In the genomic region with DNA sequence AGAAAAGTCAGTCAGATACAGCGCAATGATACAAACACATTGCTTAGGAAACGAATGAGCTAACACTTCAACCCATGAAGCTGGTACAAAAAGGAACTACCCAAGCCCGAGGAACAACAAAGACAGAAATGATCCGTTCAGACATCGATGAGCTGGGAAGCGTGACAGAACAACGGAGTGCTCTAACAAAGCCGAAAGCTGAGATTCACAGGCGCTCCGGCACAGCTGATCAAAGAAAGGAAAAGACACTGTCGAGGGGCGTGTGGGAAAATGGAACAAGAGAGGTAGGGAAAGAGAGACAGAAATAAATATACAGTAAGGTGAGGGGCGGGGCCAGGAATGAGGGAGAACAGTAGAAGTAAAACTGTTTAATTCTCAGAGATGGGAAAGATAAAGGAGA, we compare ENCODE assay signal across 15 mouse cellular contexts. TPM values are rescaled to one million over a fixed set of nuclear protein-coding genes. Genes with fewer than 3 reads are reported as not detected.
DNase-seq lines count a peak whose midpoint lies in the region; ATAC-seq lines count a peak whose summit lies in the region.
"Had no signal": no experiment of that assay in that cellular context is flagged by ENCODE, and none has a peak within 500 bp of the region (broad histone marks: within the 10 kb centered on the region; RNA-seq: fewer than 3 reads in every experiment).

No protein-coding gene starts in this region.

- no peak overlapping the region for H3K9ac ChIP-seq in kidney, embryonic 16.5 days (replicated peaks; ENCODE audit: low read length)
- H3K9ac ChIP-seq in hindbrain, embryonic 12.5 days = 0 out of 2 replicates have a peak overlapping the region, but pooled peaks have one; percentile 18
- H3K9ac ChIP-seq in midbrain, embryonic 15.5 days = no peak overlapping the region
- H3K9ac ChIP-seq: heart, embryonic 15.5 days; limb, embryonic 15.5 days; lung, embryonic 15.5 days had no signal

- no peak for ATAC-seq in kidney, embryonic 16.5 days (ENCODE audit: low FRiP score, low TSS enrichment)
- peak; percentile 54 for ATAC-seq in hindbrain, embryonic 12.5 days (ENCODE audit: low FRiP score)
- peak; percentile 54 for ATAC-seq in midbrain, embryonic 15.5 days (replicated peaks)
- ATAC-seq in erythroid progenitor cell, adult 5-6 weeks (replicated peaks; ENCODE audit: low FRiP score, poor library complexity, severe bottlenecking) = no peak
- ATAC-seq: intestine, postnatal 0 days had no signal

- no peak for DNase-seq in kidney, postnatal 25 days
- no peak for DNase-seq in layer of hippocampus, postnatal 25 days (ENCODE audit: extremely low spot score in 1 of 2, low spot score in 1 of 2)
- DNase-seq in thymus, postnatal 36 days = no peak
- no peak for DNase-seq in gastrocnemius, postnatal 10 days
- DNase-seq: B cell, adult 2 months; cerebellum, adult 8-10 months; gastrocnemius, postnatal 25 days had no signal

- H3K4me1 ChIP-seq in kidney, embryonic 16.5 days (ENCODE audit: insufficient read depth, low read length) = peaks cover 24% of the 10 kb centered on the region
- peaks cover 23% of the 10 kb centered on the region for H3K4me1 ChIP-seq in hindbrain, embryonic 12.5 days
- H3K4me1 ChIP-seq in midbrain, embryonic 15.5 days = peaks cover 20% of the 10 kb centered on the region

- no peaks in the 10 kb centered on the region for H3K9me3 ChIP-seq in kidney, embryonic 16.5 days (ENCODE audit: low read length)
- H3K9me3 ChIP-seq in hindbrain, embryonic 12.5 days (replicated peaks) = no peaks in the 10 kb centered on the region
- no peaks in the 10 kb centered on the region for H3K9me3 ChIP-seq in midbrain, embryonic 15.5 days
- H3K9me3 ChIP-seq: heart, embryonic 15.5 days; limb, embryonic 15.5 days; lung, embryonic 15.5 days had no signal

- H3K27me3 ChIP-seq in kidney, embryonic 16.5 days (ENCODE audit: insufficient read depth, low read length) = no peaks in the 10 kb centered on the region
- H3K27me3 ChIP-seq in hindbrain, embryonic 12.5 days = no peaks in the 10 kb centered on the region
- no peaks in the 10 kb centered on the region for H3K27me3 ChIP-seq in midbrain, embryonic 15.5 days (replicated peaks)
- H3K27me3 ChIP-seq: heart, embryonic 15.5 days; limb, embryonic 15.5 days; lung, embryonic 15.5 days had no signal

- H3K27ac ChIP-seq in kidney, embryonic 16.5 days (ENCODE audit: low read length) = peak overlapping the region; percentile 45
- peak overlapping the region; percentile 75 for H3K27ac ChIP-seq in hindbrain, embryonic 12.5 days
- peak overlapping the region; percentile 30 for H3K27ac ChIP-seq in midbrain, embryonic 15.5 days
- H3K27ac ChIP-seq: heart, embryonic 15.5 days; limb, embryonic 15.5 days; lung, embryonic 15.5 days had no signal

- no peak overlapping the region for H3K4me3 ChIP-seq in kidney, embryonic 16.5 days (ENCODE audit: low read length)
- H3K4me3 ChIP-seq in hindbrain, embryonic 12.5 days = no peak overlapping the region
- no peak overlapping the region for H3K4me3 ChIP-seq in midbrain, embryonic 15.5 days
- H3K4me3 ChIP-seq: heart, embryonic 15.5 days; limb, embryonic 15.5 days; lung, embryonic 15.5 days had no signal

- peak overlapping the region; percentile 7; the same call in 1 of the 2 replicates for H3K4me2 ChIP-seq in kidney, embryonic 16.5 days (replicated peaks; ENCODE audit: low read depth, low read length)
- peak overlapping the region; percentile 14; the same call in 1 of the 2 replicates for H3K4me2 ChIP-seq in hindbrain, embryonic 12.5 days (replicated peaks)
- H3K4me2 ChIP-seq in midbrain, embryonic 15.5 days = 0 out of 2 replicates have a peak overlapping the region, but pooled peaks have one; percentile 4
- H3K4me2 ChIP-seq: heart, embryonic 15.5 days; limb, embryonic 15.5 days; lung, embryonic 15.5 days had no signal

- 54% methylated on average over 13 of the region's 13 CpGs for WGBS in kidney, embryonic 16.5 days
- WGBS in hindbrain, embryonic 12.5 days = 33% methylated on average over 13 of the region's 13 CpGs
- WGBS in midbrain, embryonic 15.5 days = 23% methylated on average over 13 of the region's 13 CpGs

- 0 out of 2 replicates have a peak, but pooled peaks cover 3% of the 10 kb centered on the region for H3K36me3 ChIP-seq in kidney, embryonic 16.5 days (ENCODE audit: insufficient read depth, low read length)
- no peaks in the 10 kb centered on the region for H3K36me3 ChIP-seq in hindbrain, embryonic 12.5 days
- H3K36me3 ChIP-seq in midbrain, embryonic 15.5 days (replicated peaks) = no peaks in the 10 kb centered on the region
- H3K36me3 ChIP-seq: heart, embryonic 15.5 days; limb, embryonic 15.5 days; lung, embryonic 15.5 days had no signal

RNA-seq across cellular contexts. Expression of gene Hhat, which starts 15.8 kb away (rescaled TPM):
- polyA plus RNA-seq in kidney, embryonic 16.5 days (2015; fragmentation: Nextera tagmentation; extraction: Ambion mirVana) = 17.5 and 17.8 TPM in 2 replicates
- polyA plus RNA-seq in hindbrain, embryonic 12.5 days (2016; fragmentation: Nextera tagmentation; extraction: Ambion mirVana) = 5.9 and 7.8 TPM in 2 replicates
- 3.4 and 3.9 TPM in 2 replicates for polyA plus RNA-seq in midbrain, embryonic 15.5 days (2015; fragmentation: Nextera tagmentation; extraction: Ambion mirVana)
- total RNA-seq in layer of hippocampus, postnatal 25 days (2021) = 1 to 10 TPM; 1.2 to 1.8 TPM
- not detected in 2 replicates for total RNA-seq in erythroid progenitor cell, adult 5-6 weeks (2015; ENCODE audit: low replicate concordance)
- total RNA-seq in erythroid progenitor cell, adult 5-6 weeks (2017; ENCODE audit: low replicate concordance) = 0.51 TPM in 1 of 2 replicates, not detected in the other
- 1 to 10 TPM; 1.7 to 4.5 TPM for total RNA-seq in gastrocnemius, postnatal 10 days (2021)

Comparison
In these comparisons a context has a peak if more than half of its experiments do, and no peak if none do; other contexts are left out.
1. ATAC-seq: peak in hindbrain, embryonic 12.5 days (single experiment) and midbrain, embryonic 15.5 days (single experiment); none in kidney, embryonic 16.5 days (single experiment) and erythroid progenitor cell, adult 5-6 weeks (single experiment).
2. Peak in every context shown above with its lines, with median percentiles within 50 percentile points of each other: H3K27ac ChIP-seq and H3K4me2 ChIP-seq.